Mouse (Mus musculus) adrenal gland, postnatal 14 days (tissue): ENCODE measurements around the gene Gdf11. TPM values are rescaled to one million over a fixed set of nuclear protein-coding genes. Genes with fewer than 3 reads are reported as not detected.

ENCODE experiments used
- DNase-seq: peaks from one replicate; pipeline ENCODE4 v3.0.0; 2021; ENCODE audit warnings: mixed read lengths
- total RNA-seq: library from RNA; stranded (reverse); gene quantifications from 2 replicates; pipeline ENCODE4 v1.2.3, GENCODE M21; 2021

The Gdf11 gene
- total RNA-seq, 1 experiment from 2014 or later = 3.0 TPM

GRCm38 (mm10) chr10:128919203-128919631 lies 27.7 kb upstream of the Gdf11 start:
- no peak for DNase-seq

DNA sequence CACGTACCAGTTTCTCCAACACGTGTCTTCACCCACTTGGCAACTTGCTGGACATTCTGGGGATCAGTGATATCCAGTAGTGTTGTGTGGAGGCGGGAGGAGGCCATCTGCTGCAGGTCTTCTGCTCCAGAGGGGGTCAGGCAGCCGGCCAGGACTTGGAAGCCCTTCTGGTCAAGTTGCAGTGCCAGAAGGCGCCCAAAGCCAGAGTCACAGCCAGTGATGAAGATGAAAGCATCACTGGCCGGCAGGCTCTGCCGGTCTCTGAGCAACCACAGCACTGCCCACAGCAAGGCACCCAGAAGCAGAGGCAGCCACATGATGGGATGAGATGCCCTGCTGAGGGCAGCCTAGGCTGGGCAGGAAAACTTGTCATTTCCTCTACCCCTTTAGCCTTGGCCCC lies 26.7 kb upstream of the Gdf11 start:
- peak; percentile 40 for DNase-seq

DNA sequence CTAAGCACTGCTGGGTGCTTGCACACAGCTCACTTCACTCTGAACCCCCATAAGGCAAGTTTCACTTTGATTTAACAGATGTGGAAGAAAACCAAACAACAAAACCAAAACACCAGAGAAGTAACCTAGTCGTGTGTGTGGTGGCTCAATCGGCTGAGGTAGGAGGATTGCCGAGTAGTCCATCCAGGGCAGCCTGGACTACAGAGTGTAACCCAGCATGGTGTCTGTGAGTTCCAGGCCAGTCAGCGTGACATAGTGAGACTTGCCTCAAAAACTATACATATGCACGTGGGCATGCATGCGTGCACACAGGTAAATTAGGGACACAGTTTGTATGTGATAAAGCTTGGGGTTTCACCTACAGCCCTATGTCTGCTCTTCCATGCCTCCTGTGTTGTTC lies 25.9 kb upstream of the Gdf11 start:
- no peak for DNase-seq

- DNase-seq = no peak
These were observed 25.1 kb upstream of the Gdf11 start for GRCm38 (mm10) chr10:128916665-128917064.

DNA sequence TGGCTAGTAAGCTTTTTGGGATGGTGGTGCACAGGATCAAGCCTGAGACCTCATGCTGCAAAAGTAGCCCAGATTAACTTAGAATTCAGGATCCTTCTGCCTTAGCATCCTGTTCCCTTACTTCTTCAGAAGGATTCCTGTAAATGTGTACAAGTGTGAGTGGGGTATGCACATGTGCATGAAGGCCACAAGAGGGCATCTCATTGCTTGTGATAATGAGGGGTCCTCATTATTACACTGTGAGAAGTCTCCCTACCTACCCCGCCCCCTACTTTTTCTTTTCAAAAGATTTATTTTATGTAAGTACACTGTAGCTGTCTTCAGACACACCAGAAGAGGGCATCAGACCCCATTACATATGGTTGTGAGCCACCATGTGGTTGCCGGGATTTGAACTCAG lies 24.0 kb upstream of the Gdf11 start:
- DNase-seq = no peak

DNA sequence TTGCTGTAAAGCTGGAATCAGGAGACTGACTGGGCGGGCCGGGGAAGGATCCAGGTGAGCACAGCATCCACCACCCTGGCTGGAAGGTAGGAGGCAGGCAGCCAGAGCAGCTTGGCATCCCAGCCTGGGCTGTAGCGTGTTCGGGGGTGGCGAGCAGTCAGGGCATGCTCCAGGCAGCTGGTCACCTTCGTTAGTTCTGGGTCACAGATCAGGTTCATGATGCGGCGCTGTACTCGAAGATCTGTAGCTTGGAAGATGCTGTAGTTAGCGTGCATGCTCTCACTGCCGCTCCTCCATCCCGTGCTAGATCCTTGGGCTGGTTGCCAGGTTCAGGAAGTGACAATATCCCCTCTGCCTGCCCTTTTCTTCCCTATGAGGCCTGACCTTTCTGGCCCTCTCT lies 22.2 kb upstream of the Gdf11 start:
- no peak for DNase-seq

DNA sequence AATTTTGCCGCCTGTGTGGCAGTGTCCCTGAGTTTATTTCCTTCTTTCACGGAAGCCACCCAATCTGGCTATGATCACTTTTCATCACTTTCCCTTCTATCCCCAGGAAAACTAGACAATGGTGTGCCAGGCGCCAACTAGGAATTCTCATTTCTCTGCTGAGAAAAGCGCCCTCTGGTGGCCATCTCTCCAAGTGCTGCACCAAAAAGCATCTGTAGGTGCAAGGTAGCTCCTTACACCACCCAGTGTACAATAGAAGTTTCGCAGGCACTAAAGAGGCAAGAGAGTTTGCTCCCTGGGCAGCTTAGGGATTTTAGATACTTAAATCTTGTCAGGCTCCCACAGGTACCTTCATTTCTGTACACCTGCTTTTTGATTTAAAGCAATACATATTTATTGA lies 21.7 kb upstream of the Gdf11 start:
- DNase-seq = peak; percentile 94

GRCm38 (mm10) chr10:128912791-128913190 lies 21.3 kb upstream of the Gdf11 start:
- no peak for DNase-seq

GRCm38 (mm10) chr10:128912268-128912667 lies 20.8 kb upstream of the Gdf11 start:
- no peak for DNase-seq

- DNase-seq = no peak
These were observed 19.9 kb upstream of the Gdf11 start for GRCm38 (mm10) chr10:128911430-128911829.

DNA sequence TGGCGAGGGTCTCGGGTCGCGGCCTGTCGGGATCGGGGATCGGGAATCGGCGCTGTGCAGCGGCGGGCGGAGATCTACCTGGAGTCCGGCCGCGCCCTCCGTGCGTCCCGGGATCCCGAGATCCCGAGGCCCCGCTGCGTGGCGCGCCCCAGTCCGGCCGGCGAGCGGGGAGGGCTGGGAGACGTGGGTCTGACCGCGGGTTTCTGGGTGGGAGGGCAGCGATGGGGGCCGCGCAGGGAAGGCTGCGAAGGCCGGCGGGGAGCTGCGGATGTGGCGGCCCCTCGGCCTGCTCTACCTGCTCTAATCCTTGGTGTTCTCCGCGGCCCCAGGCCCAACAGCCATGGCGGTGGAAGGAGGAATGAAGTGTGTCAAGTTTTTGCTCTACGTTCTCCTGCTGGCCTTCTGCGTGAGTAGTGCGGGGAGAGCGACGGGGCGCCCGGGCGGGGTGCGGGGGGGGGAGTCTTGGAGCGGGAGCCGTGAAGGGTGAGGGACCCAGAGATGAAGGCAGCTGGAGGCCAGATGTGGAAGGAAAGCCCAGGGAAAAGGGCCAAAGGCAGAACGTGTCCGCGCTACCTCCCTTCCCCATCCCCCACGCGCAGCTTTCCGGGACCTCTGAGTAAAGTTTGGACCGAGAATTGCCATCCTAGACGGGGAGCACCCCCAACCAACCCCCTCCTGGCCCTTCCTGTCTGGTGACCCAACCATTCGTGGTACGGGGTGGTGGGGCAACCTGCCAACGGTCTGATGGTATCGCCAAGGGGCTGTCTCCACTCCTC lies 18.7 kb upstream of the Gdf11 start:
- peak; percentile 69 for DNase-seq

- peak; percentile 95 for DNase-seq
These were observed 18.1 kb upstream of the Gdf11 start for GRCm38 (mm10) chr10:128909567-128910028.

GRCm38 (mm10) chr10:128908778-128909448 lies 17.4 kb upstream of the Gdf11 start:
- no peak for DNase-seq

- DNase-seq = no peak
These were observed 13.3 kb upstream of the Gdf11 start for GRCm38 (mm10) chr10:128904812-128905211.

- no peak for DNase-seq
These were observed 11.0 kb upstream of the Gdf11 start for GRCm38 (mm10) chr10:128902409-128902988.

GRCm38 (mm10) chr10:128901409-128901808 lies 9.9 kb upstream of the Gdf11 start:
- DNase-seq = no peak

- no peak for DNase-seq
These were observed 9.2 kb upstream of the Gdf11 start, which contains the start of gene Cd63 for GRCm38 (mm10) chr10:128900698-128901097. TSS of gene Cd63 (plus strand) at chr10:128900989.

- DNase-seq = no peak
These were observed 8.4 kb upstream of the Gdf11 start for GRCm38 (mm10) chr10:128899759-128900490.

DNA sequence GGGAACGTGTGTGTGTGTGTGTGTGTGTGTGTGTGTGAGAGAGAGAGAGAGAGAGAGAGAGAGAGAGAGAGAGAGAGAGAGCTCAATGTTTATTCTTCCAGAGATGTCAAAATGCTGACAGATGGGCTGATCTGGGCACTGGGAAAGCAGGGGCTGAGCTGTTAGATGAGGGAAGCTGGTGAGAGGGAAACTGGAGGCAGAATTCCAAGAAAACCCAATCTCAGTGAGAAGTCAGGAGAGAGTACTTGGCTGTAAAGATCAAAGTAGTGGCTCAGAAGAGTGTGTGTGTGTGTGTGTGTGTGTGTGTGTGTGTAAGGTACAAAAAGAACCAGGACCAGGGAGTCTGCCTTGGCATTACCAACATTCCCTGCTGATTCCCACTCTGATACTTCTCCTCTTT lies 6.0 kb upstream of the Gdf11 start:
- DNase-seq = no peak

DNA sequence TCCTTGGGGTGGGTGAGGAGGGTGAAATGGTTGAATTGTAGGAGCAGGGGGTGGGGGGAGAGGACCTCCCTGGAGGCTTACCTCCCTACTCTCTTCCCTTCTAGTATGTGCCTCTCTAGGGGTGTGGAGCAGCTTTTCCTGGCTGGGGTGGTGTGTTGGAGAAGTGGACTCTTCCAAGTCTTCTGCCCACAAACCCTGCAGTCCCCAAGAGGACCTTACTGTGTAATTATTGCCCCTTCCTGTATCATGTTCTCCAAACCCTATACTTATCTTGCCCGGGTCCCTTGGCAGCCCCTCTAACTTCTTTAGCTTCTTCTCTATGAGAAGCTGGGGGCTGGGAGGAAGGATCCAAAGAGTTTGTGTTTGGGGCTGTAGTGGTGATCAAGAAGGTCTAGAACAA lies 5.3 kb upstream of the Gdf11 start:
- no peak for DNase-seq

DNA sequence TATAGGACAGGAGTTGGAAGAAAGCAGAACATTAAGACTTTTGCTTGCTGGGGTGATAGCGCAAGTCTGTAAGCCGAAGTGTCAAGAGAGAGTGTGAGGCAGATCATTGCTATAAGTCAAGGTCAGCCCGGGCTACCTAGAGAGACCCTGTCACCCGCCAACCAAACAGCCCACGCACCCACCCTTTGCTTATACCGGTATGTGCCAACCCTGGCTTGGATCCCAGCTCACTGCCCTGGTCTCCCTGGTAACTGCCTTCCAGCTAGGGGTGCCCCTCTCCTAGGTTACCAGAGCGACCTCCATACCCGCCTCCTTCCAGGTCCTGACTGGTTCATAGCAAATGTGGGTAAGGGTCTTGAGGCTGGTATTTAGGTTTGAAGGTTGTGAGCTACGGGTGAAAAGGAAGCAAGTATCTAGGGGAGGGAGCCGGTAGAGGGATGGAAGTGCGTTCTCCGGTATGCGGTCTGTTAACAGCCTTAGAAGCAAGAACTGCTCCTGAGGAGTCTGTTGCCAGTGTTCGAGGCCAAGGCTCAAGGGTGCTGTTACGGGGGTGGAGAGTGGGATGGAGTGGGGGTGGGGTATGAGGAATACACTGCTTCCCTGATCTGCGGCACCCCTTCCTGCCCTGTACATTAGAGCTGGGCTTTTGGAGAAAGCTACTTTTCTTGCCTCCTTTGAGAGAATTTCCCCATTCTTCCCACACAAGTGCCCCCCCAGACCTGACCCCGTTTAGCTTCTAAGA lies 4.6 kb upstream of the Gdf11 start:
- peak; percentile 56 for DNase-seq

- DNase-seq = peak; percentile 81
These were observed 3.9 kb upstream of the Gdf11 start for GRCm38 (mm10) chr10:128895437-128895836.
